Mouse (Mus musculus) heart, embryonic 10.5 days (tissue): ENCODE results near the gene Rnf215. TPM values are rescaled to one million over a fixed set of nuclear protein-coding genes. Genes with fewer than 3 reads are reported as not detected.

ENCODE experiments used
- DNase-seq: peaks from one replicate; pipeline ENCODE4 v3.0.0-alpha.2; 2017; ENCODE audit warnings: low spot score
- H3K27ac ChIP-seq: fragments of 300-500 bp; sonication (generic); 2 replicates; pipeline ENCODE4 v1.5.1; 2016; ENCODE audit warnings: mild to moderate bottlenecking
- H3K27me3 ChIP-seq: fragments of 300-500 bp; sonication (generic); 2 replicates; pipeline ENCODE4 v1.6.1; 2016; ENCODE audit warnings: mild to moderate bottlenecking; ENCODE audit not compliant: poor library complexity, insufficient read depth, severe bottlenecking
- H3K36me3 ChIP-seq: fragments of 300-500 bp; sonication (generic); 2 replicates; pipeline ENCODE4 v1.6.1; 2016; ENCODE audit warnings: mild to moderate bottlenecking, moderate library complexity
- H3K4me1 ChIP-seq: fragments of 300-500 bp; sonication (generic); 2 replicates; pipeline ENCODE4 v1.6.1; 2016; ENCODE audit warnings: mild to moderate bottlenecking
- H3K4me3 ChIP-seq: fragments of 300-500 bp; sonication (generic); 2 replicates; pipeline ENCODE4 v1.5.1; 2016; ENCODE audit warnings: mild to moderate bottlenecking, moderate library complexity
- H3K9me3 ChIP-seq: fragments of 300-500 bp; sonication (generic); 2 replicates; pipeline ENCODE4 v1.6.1; 2016; ENCODE audit warnings: mild to moderate bottlenecking, moderate library complexity
- WGBS: fragments of 180-500 bp; shearing (Covaris S2); methylation state at CpG from one replicate; pipeline ENCODE4 v1.1.7; 2016; 5-methylcytosine and 5-hydroxymethylcytosine counted together
- polyA plus RNA-seq: library from polyadenylated mRNA; unstranded; fragments of >200 nt; fragmentation: Nextera tagmentation; extraction: Ambion mirVana; gene quantifications from 2 replicates; pipeline ENCODE4 v1.2.1, GENCODE M21; 2016

Gene Rnf215
- polyA plus RNA-seq, 1 experiment from 2014 or later = 17.1 TPM

DNA sequence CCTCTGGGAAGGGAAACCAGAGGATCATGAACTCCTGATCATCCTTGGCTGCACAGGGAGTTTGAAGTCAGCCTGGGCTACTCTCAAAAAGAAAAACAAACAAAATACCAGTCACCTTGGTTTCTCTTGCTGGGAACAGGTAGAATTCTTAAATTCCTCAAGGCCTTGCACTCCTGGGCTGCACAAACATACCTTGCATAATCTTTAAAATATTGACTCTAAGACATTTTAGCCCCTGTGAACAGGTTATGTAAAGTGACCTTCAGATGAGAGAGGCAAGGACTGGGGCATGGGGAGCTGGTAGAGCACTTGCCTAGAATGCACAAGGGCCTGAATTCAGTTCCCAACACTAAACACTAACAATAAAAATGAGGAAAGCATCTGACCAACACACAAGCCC, 6.5 kb downstream of the Rnf215 start:
- H3K4me3 ChIP-seq = no peak overlapping the region

GRCm38 (mm10) chr11:4142352-4142751, 7.3 kb downstream of the Rnf215 start:
- peaks cover 68% of the 10 kb centered on the region for H3K36me3 ChIP-seq
- 85% methylated on average over 4 of the region's 4 CpGs for WGBS
- H3K27ac ChIP-seq = no peak overlapping the region
- H3K4me3 ChIP-seq = no peak overlapping the region
- DNase-seq = no peak
- H3K9me3 ChIP-seq = no peaks in the 10 kb centered on the region
- no peaks in the 10 kb centered on the region for H3K27me3 ChIP-seq
- no peaks in the 10 kb centered on the region for H3K4me1 ChIP-seq

More for the DNA sequence above, 6.5 kb downstream of the Rnf215 start:
- no peak overlapping the region for H3K27ac ChIP-seq
- H3K9me3 ChIP-seq = no peaks in the 10 kb centered on the region
- H3K4me1 ChIP-seq = peaks cover 8% of the 10 kb centered on the region; the same call in 1 of the 2 replicates
- H3K27me3 ChIP-seq = no peaks in the 10 kb centered on the region
- no peak for DNase-seq
- peaks cover 75% of the 10 kb centered on the region for H3K36me3 ChIP-seq

DNA sequence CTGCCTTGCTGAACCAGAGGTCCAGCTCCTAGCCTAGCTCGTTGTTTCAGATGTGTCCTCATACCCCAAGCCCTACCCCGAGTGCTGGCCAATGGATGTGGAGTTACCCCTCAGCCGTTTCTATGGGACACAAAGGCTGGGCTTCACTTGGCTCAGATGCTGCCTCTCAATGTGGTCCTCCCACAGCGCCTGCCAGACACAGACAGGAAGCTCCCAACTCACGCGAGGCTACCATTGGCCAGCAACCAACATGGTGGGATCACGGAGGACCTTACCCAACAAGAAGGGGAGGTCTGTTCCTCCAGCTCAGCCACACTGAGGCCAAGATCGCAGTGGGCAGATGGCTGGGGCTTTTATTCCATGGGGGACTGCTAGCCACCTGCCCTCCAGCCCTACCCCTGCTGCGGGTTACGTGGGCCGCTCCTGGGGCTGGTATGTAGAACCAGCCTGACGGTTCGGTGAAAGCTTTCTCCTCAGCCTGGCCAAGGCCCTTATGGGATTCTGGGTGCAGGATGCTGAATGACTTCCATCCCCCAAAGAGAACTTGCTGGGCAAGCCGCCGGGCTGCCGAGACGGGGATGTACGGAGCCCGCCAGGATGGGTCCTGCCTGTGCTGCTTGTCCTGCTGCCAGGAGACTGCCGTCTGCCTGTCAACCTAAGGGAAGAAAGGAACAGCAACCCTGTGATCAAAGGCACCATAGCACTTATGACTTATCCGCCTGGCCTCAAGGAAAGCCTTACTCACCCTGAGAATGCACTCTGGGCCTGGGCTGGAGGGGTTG, 8.5 kb downstream of the Rnf215 start:
- Histone ChIP-seq H3K4me1 (peaks cover 6% of the 10 kb centered on the region), H3K36me3 (peaks cover 57% of the 10 kb centered on the region), H3K9me3 (no peaks in the 10 kb centered on the region), H3K4me3 (no peak overlapping the region), H3K27ac (no peak overlapping the region), H3K27me3 (0 out of 2 replicates have a peak, but pooled peaks cover 5% of the 10 kb centered on the region)
- no peak for DNase-seq
- 84% methylated on average over 21 of the region's 21 CpGs for WGBS

GRCm38 (mm10) chr11:4146381-4146780, 11.4 kb downstream of the Rnf215 start:
- Histone ChIP-seq H3K27ac (no peak overlapping the region), H3K36me3 (peaks cover 37% of the 10 kb centered on the region), H3K9me3 (no peaks in the 10 kb centered on the region), H3K27me3 (0 out of 2 replicates have a peak, but pooled peaks cover 5% of the 10 kb centered on the region), H3K4me3 (no peak overlapping the region), H3K4me1 (peaks cover 8% of the 10 kb centered on the region)
- WGBS = 75% methylated on average over 6 of the region's 6 CpGs
- no peak for DNase-seq

GRCm38 (mm10) chr11:4147098-4147497, 12.1 kb downstream of the Rnf215 start:
- H3K4me1 ChIP-seq = peaks cover 8% of the 10 kb centered on the region
- WGBS = 73% methylated on average over 10 of the region's 10 CpGs
- no peaks in the 10 kb centered on the region for H3K9me3 ChIP-seq
- no peak for DNase-seq
- H3K27me3 ChIP-seq = 0 out of 2 replicates have a peak, but pooled peaks cover 5% of the 10 kb centered on the region
- no peak overlapping the region for H3K4me3 ChIP-seq
- no peak overlapping the region for H3K27ac ChIP-seq
- H3K36me3 ChIP-seq = peaks cover 29% of the 10 kb centered on the region

DNA sequence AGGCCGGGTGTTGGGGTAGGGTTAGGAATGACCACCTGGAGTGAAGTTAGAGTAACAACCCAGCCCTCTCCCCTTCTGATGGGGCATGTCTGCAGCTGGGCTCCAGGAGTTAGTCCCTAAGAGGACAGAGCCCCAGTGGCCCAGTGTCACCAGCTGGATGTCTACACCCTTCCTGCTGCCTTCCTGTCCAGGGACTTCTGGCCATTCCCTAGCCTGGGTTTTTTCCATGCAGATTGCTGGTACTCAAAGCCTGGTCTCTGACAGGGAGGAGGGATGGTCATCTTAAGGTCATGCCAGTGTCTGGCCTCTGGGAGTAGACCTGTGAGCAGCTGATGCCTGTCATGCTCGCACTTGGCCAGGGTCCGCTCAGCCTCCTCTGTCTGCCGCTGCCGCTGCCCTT, 13.1 kb downstream of the Rnf215 start:
- H3K4me3 ChIP-seq = no peak overlapping the region
- no peak overlapping the region for H3K27ac ChIP-seq
- H3K9me3 ChIP-seq = no peaks in the 10 kb centered on the region
- H3K27me3 ChIP-seq = 0 out of 2 replicates have a peak, but pooled peaks cover 5% of the 10 kb centered on the region
- peaks cover 8% of the 10 kb centered on the region for H3K4me1 ChIP-seq
- WGBS = 78% methylated on average over 5 of the region's 5 CpGs
- peaks cover 19% of the 10 kb centered on the region for H3K36me3 ChIP-seq
- DNase-seq = no peak

DNA sequence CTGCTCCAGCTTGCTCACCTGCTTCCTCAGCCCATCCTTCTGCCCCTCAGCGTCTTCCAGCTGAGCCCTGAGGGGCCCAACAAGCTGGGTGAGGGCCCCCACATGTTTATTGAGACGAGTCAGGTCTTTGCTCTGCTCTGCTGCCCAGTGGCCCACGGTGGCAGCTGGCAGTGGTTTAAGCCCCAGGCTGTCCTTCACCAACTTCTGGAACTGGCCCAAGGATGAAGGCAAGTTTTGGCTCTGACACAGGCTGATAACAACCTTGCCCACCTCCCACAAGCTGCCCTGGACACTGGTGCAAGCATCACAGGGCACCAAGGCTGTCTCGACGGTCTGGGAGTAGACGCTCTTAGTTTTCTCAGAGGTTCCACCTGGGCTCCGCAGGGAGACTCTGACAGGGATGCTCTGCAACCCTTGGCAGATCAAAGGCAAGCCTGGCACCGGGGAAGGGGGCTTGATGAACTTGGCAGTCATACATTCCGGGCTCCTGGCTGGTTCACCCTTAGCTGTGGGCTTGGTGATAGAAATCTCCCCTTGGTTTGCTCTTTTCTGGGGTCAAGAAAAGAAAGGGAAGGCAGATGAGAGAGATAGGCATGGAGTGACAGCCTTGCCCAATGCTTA, 13.6 kb downstream of the Rnf215 start:
- WGBS = 82% methylated on average over 9 of the region's 9 CpGs
- DNase-seq = no peak
- 0 out of 2 replicates have a peak, but pooled peaks cover 5% of the 10 kb centered on the region for H3K27me3 ChIP-seq

GRCm38 (mm10) chr11:4149886-4150285, 14.9 kb downstream of the Rnf215 start:
- H3K27ac ChIP-seq = no peak overlapping the region
- H3K4me3 ChIP-seq = no peak overlapping the region
- H3K4me1 ChIP-seq = peaks cover 8% of the 10 kb centered on the region
- DNase-seq = no peak
- 0 out of 2 replicates have a peak, but pooled peaks cover 5% of the 10 kb centered on the region for H3K27me3 ChIP-seq
- H3K9me3 ChIP-seq = no peaks in the 10 kb centered on the region
- WGBS = 81% methylated on average over 6 of the region's 6 CpGs
- peaks cover 7% of the 10 kb centered on the region; the same call in 1 of the 2 replicates for H3K36me3 ChIP-seq

More for the DNA sequence above, 13.6 kb downstream of the Rnf215 start:
- Histone ChIP-seq H3K36me3 (peaks cover 14% of the 10 kb centered on the region), H3K27ac (no peak overlapping the region), H3K4me1 (peaks cover 8% of the 10 kb centered on the region), H3K4me3 (no peak overlapping the region), H3K9me3 (no peaks in the 10 kb centered on the region)

GRCm38 (mm10) chr11:4153694-4154093, 18.7 kb downstream of the Rnf215 start:
- Histone ChIP-seq H3K27me3 (no peaks in the 10 kb centered on the region), H3K4me3 (no peak overlapping the region), H3K9me3 (no peaks in the 10 kb centered on the region), H3K27ac (no peak overlapping the region), H3K36me3 (0 out of 2 replicates have a peak, but pooled peaks cover 7% of the 10 kb centered on the region), H3K4me1 (0 out of 2 replicates have a peak, but pooled peaks cover under 1% of the 10 kb centered on the region)
- 87% methylated on average over 7 of the region's 7 CpGs for WGBS
- no peak for DNase-seq

DNA sequence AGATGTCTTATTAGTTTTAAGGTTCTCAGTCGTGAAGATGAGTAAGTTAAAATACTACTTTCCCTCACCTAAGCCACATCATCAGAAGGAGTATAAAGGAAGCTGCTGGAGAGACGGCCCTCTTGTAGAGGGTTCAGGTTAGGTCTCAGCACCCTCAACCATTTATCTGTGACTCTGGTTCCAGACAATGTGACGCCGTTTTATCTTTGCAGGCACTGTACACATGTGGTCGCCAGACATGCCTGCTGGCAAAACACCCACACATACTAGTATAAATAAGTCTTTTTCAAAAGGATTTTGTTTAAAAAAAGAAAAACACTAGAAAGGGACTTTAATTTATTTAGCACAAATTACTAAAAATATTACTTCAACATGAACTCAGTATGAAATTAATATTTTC, 20.6 kb downstream of the Rnf215 start:
- 0 out of 2 replicates have a peak, but pooled peaks cover 2% of the 10 kb centered on the region for H3K36me3 ChIP-seq
- no peak overlapping the region for H3K27ac ChIP-seq
- H3K9me3 ChIP-seq = no peaks in the 10 kb centered on the region
- no peaks in the 10 kb centered on the region for H3K27me3 ChIP-seq
- peaks cover 11% of the 10 kb centered on the region for H3K4me1 ChIP-seq
- DNase-seq = no peak
- H3K4me3 ChIP-seq = no peak overlapping the region
- 60% methylated on average over 5 of the region's 5 CpGs for WGBS

DNA sequence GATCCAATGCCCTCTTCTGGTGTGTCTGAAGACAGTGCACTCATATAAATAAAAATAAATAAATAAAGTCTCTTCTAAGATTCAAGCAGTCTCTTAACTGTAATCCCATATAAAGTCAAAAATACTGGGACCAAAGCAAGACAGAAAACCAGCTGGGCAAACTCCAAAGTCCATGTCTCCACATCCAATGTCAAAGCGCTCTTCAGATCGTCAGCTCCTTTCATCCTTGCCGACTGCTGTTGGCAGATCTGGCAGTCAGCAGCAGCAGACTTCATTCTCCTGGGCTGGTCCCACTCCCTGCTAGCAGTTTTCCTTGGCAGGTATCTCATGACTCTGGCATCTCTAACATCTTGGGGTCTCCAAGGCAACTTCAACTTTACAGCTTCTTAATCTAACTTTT, 23.7 kb downstream of the Rnf215 start:
- Histone ChIP-seq H3K4me1 (peaks cover 24% of the 10 kb centered on the region), H3K27ac (no peak overlapping the region), H3K27me3 (no peaks in the 10 kb centered on the region), H3K36me3 (peaks cover 26% of the 10 kb centered on the region), H3K9me3 (no peaks in the 10 kb centered on the region), H3K4me3 (no peak overlapping the region)
- WGBS = 89% methylated on average over 3 of the region's 3 CpGs
- DNase-seq = no peak

DNA sequence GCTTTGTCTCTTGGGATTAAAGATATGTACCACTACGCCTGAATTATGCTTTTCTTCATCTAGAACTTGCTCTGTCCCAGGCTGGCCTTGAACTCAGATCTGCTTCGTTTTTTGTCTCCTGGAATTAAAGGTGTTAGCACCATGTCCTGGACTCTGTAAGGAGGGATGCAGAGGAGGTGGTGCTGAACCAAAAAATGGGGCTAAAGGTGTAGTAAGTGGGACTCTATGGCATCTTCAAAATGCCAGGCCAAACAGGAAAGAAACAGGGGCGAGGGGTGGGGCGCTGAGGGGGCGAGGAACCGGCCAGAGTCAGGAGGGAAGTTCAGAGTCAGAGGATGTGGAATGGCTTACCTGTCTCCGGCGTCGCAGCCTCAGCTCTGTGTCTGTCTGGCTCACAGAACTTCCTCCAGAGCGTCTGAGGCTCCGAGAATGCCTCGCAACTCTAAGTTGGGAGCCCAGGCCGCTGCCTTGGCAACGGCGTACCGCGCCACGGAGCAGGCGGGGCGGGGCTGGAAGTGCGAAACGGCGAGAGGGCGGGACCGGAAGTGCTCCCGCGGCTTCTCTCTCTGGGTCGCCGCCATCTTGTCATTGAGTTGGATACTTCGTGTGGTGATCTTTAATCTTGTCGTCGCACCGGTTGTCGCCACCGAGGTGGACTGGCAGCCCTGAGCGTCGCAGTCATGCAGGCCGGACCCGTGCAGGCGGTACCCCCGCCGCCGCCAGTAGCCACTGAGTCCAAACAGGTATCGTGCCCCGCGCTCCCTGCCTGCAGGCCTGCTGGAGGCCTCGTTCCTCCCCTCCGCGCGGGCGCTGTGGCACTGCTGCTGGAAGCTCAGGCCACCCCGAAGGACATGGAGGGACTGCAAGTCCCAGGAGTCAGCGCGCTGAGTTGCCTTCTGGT, 25.1 kb downstream of the Rnf215 start, which contains the start of the genes Ccdc157 and Sf3a1:
TSS of gene Ccdc157 (minus strand) at position 486 of the 901 bp plus-strand sequence.
TSS of gene Sf3a1 (plus strand) at position 543 of the 901 bp plus-strand sequence.
- H3K4me3 ChIP-seq = peak within 1 kb of the TSS; percentile 73
- DNase-seq = peak; percentile 96
- 2% methylated on average over 54 of the region's 54 CpGs for WGBS
- H3K36me3 ChIP-seq = peaks cover 38% of the 10 kb centered on the region
- H3K9me3 ChIP-seq = no peaks in the 10 kb centered on the region
- H3K4me1 ChIP-seq = peaks cover 24% of the 10 kb centered on the region
- no peaks in the 10 kb centered on the region for H3K27me3 ChIP-seq
- H3K27ac ChIP-seq = peak within 1 kb of the TSS; percentile 95
